Mouse (Mus musculus) monocyte, adult 5-6 weeks (primary cell): ENCODE measurements around the gene Bclaf3. TPM values are rescaled to one million over a fixed set of nuclear protein-coding genes. Genes with fewer than 3 reads are reported as not detected.

Experiments
- ATAC-seq: fragments of 153-309, 156-312 bp; replicated peaks from 2 replicates; pipeline ENCODE4 v1.8.0; 2017; ENCODE audit warnings: mild to moderate bottlenecking; ENCODE audit not compliant: low TSS enrichment, insufficient number of reproducible peaks, severe bottlenecking, poor library complexity, low FRiP score
- total RNA-seq: library from RNA; stranded (forward); fragments of 200-1000, 200-491, 200-594 nt; gene quantifications from 3 replicates; pipeline ENCODE4 v1.2.3, GENCODE M21; 2017

The Bclaf3 gene
- total RNA-seq, 1 experiment from 2014 or later = 30.3 TPM

DNA sequence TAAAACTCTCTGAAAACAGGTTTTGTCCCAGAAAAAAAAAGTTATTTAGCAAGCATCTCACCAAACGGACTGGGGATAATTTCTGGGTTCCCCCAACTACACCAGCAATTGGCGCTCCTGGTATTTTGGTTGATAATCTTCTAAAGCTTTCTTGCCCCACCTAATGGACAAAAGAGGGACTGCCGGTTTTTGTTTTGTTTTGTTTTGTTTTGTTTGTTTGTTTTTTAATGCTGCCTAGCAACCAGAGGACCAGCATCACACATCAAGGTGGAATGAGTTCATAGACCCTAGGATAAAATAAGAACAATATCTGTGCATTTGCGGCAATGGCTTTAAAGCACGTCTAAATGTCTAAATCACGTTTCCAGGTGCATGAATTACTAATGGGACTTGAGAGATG, 80.4 kb downstream of the Bclaf3 start:
- no peak for ATAC-seq

DNA sequence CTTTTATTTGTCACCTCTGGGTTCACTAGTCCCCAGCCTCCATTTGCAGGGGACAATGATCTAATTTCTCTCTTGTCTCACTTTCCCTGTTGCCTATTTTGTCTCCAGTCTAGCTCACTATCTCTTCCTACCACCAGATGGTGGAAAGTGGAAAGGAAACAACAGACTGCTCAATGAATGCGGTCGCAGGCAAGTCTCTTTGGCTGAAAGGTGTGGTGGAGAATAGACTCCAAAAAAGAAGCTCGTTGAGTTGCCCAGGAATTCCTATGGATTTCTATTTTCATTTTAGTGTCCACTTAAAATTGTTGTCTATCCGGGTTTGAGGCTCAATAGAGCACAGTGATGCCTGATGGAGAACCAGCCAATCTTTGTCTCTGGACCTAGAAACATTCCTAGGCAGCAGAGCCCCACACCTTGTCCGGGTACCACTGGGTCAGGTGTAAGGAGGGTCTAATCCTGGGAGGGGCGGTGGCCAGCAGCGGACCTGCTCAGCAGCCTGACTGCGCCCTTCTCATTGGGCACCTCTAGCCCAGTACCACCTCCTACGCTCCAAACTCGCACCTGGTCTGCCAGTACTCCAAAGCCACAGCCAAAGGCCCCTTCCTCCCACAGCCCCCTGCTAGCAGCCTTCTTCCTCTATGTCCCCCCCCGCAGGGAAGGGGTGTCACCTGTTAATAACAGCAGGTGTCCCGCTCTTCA, 99.9 kb downstream of the Bclaf3 start:
- no peak for ATAC-seq

DNA sequence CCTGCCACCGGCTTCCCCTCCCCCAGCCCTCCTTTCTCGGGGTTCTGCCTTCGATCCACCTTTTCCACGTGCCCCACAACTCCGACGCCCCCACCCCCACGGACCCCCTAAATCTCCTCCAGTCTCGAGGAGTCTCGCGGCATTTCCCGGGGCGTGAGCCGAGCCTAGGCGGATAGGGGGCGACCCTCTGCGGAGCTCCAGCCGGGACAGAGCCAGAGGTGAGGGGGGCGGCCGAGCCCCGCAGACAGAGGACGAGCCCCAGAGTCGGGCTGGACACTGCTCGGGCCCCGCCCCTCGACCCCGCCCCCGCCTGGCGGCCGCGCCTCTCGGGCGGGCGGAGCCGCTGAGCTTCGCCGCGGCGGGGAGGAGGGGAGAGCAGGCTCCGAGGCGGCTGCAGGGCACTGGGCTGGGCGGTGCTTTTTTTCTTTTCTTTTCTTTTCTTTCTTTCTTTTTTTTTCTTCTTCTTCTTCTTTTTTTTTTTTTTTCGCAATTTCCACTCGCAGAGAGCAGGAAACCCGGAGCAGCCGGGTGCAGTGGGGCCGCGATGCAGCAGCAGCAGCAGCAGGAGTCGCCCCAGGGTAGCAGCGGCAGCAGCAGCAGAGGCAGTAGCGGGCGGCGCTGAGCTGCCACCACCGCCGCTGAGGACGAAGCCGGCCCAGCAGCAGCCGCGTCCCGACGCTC, 100.6 kb downstream of the Bclaf3 start, which contains the start of gene Sh3kbp1:
Sh3kbp1 (plus strand) TSS at position 366 of the 681 bp plus-strand sequence.
- peak; percentile 62 for ATAC-seq

DNA sequence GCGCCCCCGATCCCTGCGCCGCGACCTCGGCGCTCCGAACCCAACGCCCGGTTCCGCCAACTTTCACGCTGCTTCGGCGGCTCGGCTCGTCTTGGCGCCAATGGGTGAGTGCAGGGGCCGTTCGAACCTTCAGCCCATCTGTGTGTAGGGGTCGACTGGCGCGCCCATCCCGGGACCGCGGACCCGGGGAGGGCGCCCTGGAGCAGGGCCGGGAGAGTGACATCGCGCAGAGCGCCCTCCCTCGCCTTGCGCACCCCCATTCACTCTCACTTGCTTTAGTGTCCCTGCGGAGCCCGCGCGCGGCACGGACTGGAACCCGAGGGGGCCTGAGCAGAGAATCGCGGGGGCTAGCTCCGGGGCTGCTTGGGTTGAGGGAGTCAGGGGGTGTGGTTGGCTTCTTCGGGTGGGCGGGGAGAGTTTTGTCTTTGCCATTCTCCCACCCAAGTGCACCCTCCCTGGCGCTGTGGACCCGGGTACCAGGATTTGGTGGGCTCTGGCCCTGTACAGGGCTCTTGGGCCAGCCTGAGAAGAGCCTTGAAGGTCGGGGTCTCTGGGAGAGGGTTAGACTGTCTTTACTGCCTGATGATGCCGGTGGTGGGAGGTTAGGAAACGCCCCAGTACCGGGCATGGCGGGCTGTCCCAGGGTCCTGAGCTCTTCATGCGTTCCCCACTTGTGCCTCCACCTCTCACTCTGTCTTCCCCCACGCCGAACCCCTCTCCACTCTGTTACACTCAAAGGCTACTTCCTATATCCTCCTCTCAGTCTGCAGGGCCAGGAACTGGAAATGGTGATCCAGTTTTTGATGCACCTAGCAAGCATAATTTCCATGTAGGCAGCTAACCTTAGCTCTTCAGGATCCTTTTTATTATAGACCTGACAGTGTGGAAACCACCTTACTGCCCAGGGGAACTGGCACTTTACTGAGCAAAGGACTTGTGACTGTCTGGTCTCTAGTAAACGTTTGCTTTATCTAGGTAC, 101.4 kb downstream of the Bclaf3 start:
- no peak; the same call in 1 of the 2 replicates for ATAC-seq

DNA sequence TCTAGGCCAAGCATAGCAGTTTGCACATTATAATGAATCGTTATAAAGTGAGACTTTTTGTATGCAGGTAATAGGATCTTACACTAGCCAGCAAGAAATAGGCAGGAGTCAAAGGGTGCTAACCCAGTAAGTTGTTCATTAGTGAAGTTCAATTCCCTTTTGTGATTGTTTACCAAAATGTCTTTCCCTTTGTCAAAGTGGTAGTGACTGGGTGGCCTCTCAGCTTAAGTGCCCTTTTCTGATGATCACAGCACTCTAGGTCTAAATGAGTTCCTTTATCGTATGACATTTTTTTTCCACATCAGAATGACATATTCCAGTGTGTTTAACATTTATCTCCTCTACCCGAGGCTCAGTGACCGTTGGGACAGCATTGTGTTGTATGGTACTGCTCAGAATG, 102.1 kb downstream of the Bclaf3 start:
- ATAC-seq = no peak

DNA sequence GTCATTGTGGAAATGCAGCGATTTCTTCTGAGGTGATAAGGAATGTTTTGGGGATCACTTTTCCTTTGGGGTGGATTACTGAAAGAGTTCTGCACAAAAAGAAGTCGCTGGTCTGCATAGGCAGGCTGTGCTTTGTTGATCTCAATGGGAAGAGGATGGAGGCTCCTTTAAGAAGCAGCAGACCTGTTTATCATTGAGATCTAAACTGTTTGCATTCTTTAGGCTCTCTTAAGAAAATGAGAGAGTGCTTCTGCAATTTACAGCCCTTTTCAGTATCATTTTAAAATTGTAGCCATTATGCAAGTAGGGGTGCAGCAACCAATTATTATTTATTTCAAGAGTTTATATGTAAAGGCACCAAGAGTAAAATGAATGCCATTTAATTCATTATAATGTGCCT, 102.7 kb downstream of the Bclaf3 start:
- no peak for ATAC-seq

DNA sequence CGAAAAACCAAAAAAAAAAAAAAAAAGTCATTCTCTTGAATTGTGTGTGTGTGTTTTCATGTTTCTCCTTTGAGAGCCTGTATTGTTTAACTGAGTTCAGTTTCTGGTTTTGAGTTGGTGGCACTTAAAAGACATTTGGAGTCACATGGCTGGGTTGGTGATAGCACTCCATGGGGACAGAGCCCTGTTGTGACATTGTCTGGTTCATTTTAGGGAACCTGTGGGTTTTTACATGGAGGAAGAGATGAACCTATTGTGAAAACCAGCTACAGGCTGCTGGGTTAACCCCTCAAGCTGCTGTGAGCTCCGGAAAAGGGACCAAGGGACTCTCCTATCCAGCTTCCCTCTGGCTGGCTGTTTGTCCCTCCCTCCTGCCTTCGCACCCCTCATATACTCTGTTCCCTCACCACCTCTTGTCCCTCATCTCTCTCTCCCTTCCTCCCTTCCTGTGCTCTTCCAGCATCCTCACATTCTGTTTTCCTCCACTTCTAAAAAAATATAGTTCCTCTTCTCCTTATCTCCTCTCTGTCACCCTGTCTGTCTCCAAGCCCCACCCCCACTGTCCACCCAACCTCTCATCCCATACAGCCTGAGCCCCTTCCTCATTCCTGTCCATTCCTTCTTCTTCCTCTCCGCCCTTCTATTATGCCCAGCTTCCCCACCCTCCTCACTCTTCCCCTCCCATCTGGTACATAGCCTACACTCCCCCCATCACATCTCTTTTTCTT, 112.2 kb downstream of the Bclaf3 start:
- peak; percentile 96 for ATAC-seq

DNA sequence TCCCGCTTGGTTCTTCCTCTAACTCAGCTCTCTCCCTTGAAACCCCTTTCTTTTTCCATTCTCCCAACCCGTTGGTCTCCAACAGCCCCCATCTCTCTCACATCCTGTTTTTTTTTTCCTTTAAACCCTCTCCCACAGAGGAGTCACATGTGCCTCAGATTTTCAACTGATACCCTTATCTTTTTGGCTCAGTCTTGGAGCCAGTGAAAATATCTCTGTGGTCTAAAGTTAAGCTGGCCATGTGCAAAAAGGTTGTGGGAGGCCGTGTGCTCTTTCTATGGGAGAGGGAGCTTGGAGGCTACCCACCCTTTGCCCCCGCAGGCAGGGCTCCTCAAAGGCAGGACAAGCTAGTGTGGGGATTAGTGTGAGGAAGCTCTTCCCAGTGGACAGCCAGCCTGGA, 113.5 kb downstream of the Bclaf3 start:
- ATAC-seq = no peak

Other genes starting within 250 kb of the Bclaf3 start
- 21.6 to 33.1 TPM (median 26.9 TPM) in 3 replicates for gene Eif1ax, start 154.5 kb upstream of the Bclaf3 start, total RNA-seq
- gene Map7d2, start 112.1 kb upstream of the Bclaf3 start, total RNA-seq = not detected in 3 replicates
- 169 to 178 TPM (median 177 TPM) in 3 replicates for gene Sh3kbp1, start 100.6 kb downstream of the Bclaf3 start, total RNA-seq